Mouse (Mus musculus) heart, embryonic 12.5 days (tissue): ENCODE measurements around the gene Cptp. TPM values are rescaled to one million over a fixed set of nuclear protein-coding genes. Genes with fewer than 3 reads are reported as not detected.

Experiments
- ATAC-seq: fragments of 200-750 bp; cut with Nextera tagmentation; 2 replicates; pipeline ENCODE4 v1.8.0; 2017; ENCODE audit warnings: moderate TSS enrichment, moderate library complexity; ENCODE audit not compliant: insufficient number of reproducible peaks, low FRiP score
- H3K27ac ChIP-seq: fragments of 300-500 bp; sonication (generic); 2 replicates; pipeline ENCODE4 v1.5.1; 2016; ENCODE audit warnings: mild to moderate bottlenecking, moderate library complexity; ENCODE audit not compliant: poor library complexity, severe bottlenecking
- H3K27me3 ChIP-seq: fragments of 300-500 bp; sonication (generic); replicated peaks from 2 replicates; pipeline ENCODE4 v1.6.1; 2016; ENCODE audit warnings: mild to moderate bottlenecking, moderate library complexity
- H3K36me3 ChIP-seq: fragments of 300-500 bp; sonication (generic); 2 replicates; pipeline ENCODE4 v1.6.1; 2016; ENCODE audit warnings: mild to moderate bottlenecking, moderate library complexity
- H3K4me1 ChIP-seq: fragments of 300-500 bp; sonication (generic); replicated peaks from 2 replicates; pipeline ENCODE4 v1.6.1; 2016; ENCODE audit warnings: mild to moderate bottlenecking
- H3K4me2 ChIP-seq: fragments of 300-500 bp; sonication (generic); 2 replicates; pipeline ENCODE4 v1.6.1; 2016; ENCODE audit warnings: mild to moderate bottlenecking, moderate library complexity
- H3K4me3 ChIP-seq: fragments of 300-500 bp; sonication (generic); 2 replicates; pipeline ENCODE4 v1.5.1; 2016; ENCODE audit warnings: mild to moderate bottlenecking
- H3K9ac ChIP-seq: fragments of 300-500 bp; sonication (generic); 2 replicates; pipeline ENCODE4 v1.6.1; 2016; ENCODE audit warnings: mild to moderate bottlenecking, moderate library complexity
- H3K9me3 ChIP-seq: fragments of 300-500 bp; sonication (generic); replicated peaks from 2 replicates; pipeline ENCODE4 v1.6.1; 2016; ENCODE audit warnings: mild to moderate bottlenecking, moderate library complexity
- WGBS: fragments of 180-500 bp; shearing (Covaris S2); methylation state at CpG from one replicate; pipeline ENCODE4 v1.1.7; 2016; 5-methylcytosine and 5-hydroxymethylcytosine counted together
- polyA plus RNA-seq: library from polyadenylated mRNA; unstranded; fragments of >200 nt; fragmentation: Nextera tagmentation; extraction: Ambion mirVana; gene quantifications from 2 replicates; pipeline ENCODE4 v1.2.1, GENCODE M21; 2016

The Cptp gene
- polyA plus RNA-seq, 1 experiment from 2014 or later, result 9.2 TPM

- Histone ChIP-seq H3K36me3 (peaks cover 49% of the 10 kb centered on the region), H3K4me2 (no peak overlapping the region), H3K9me3 (no peaks in the 10 kb centered on the region), H3K27ac (no peak overlapping the region), H3K9ac (no peak overlapping the region), H3K4me3 (no peak overlapping the region), H3K27me3 (no peaks in the 10 kb centered on the region), H3K4me1 (peaks cover 11% of the 10 kb centered on the region)
- WGBS, result 87% methylated on average over 9 of the region's 9 CpGs
- ATAC-seq, result no peak
Measured at GRCm38 (mm10) chr4:155853421-155853820, 15.8 kb downstream of the Cptp start.

GRCm38 (mm10) chr4:155851951-155852411, 17.3 kb downstream of the Cptp start:
- Histone ChIP-seq H3K27me3 (no peaks in the 10 kb centered on the region), H3K9me3 (no peaks in the 10 kb centered on the region), H3K4me2 (no peak overlapping the region), H3K9ac (no peak overlapping the region), H3K4me3 (no peak overlapping the region), H3K4me1 (peaks cover 17% of the 10 kb centered on the region), H3K27ac (no peak overlapping the region), H3K36me3 (peaks cover 35% of the 10 kb centered on the region)
- no peak for ATAC-seq
- 81% methylated on average over 2 of the region's 2 CpGs for WGBS

GRCm38 (mm10) chr4:155851368-155851767, 17.9 kb downstream of the Cptp start:
- 88% methylated on average over 3 of the region's 3 CpGs for WGBS
- no peak for ATAC-seq
- Histone ChIP-seq H3K27ac (no peak overlapping the region), H3K9ac (no peak overlapping the region), H3K27me3 (no peaks in the 10 kb centered on the region), H3K4me2 (no peak overlapping the region), H3K4me3 (no peak overlapping the region), H3K9me3 (no peaks in the 10 kb centered on the region), H3K4me1 (peaks cover 22% of the 10 kb centered on the region), H3K36me3 (peaks cover 29% of the 10 kb centered on the region)

GRCm38 (mm10) chr4:155849792-155850451, 19.3 kb downstream of the Cptp start:
- Histone ChIP-seq H3K4me3 (no peak overlapping the region), H3K9me3 (no peaks in the 10 kb centered on the region), H3K36me3 (peaks cover 14% of the 10 kb centered on the region), H3K27ac (no peak overlapping the region), H3K9ac (no peak overlapping the region), H3K4me2 (no peak overlapping the region), H3K4me1 (peaks cover 23% of the 10 kb centered on the region), H3K27me3 (no peaks in the 10 kb centered on the region)
- WGBS, result 89% methylated on average over 3 of the region's 3 CpGs
- no peak for ATAC-seq

GRCm38 (mm10) chr4:155849391-155849790, 19.8 kb downstream of the Cptp start:
- Histone ChIP-seq H3K4me1 (peaks cover 23% of the 10 kb centered on the region), H3K27ac (no peak overlapping the region), H3K4me2 (no peak overlapping the region), H3K27me3 (no peaks in the 10 kb centered on the region), H3K9ac (no peak overlapping the region), H3K9me3 (no peaks in the 10 kb centered on the region), H3K36me3 (peaks cover 9% of the 10 kb centered on the region), H3K4me3 (no peak overlapping the region)
- WGBS, result 85% methylated on average over 2 of the region's 2 CpGs
- ATAC-seq, result no peak

- WGBS, result 64% methylated on average over 7 of the region's 7 CpGs
- ATAC-seq, result no peak
Measured at GRCm38 (mm10) chr4:155848434-155849095, 20.7 kb downstream of the Cptp start.

GRCm38 (mm10) chr4:155847591-155848352, 21.5 kb downstream of the Cptp start:
- WGBS, result 3% methylated on average over 68 of the region's 69 CpGs
- Histone ChIP-seq H3K9me3 (no peaks in the 10 kb centered on the region), H3K4me2 (peak overlapping the region; percentile 76), H3K36me3 (peaks cover 13% of the 10 kb centered on the region), H3K4me1 (peaks cover 23% of the 10 kb centered on the region), H3K9ac (peak overlapping the region; percentile 91), H3K27ac (peak overlapping the region; percentile 27), H3K4me3 (peak overlapping the region; percentile 90), H3K27me3 (no peaks in the 10 kb centered on the region)
- ATAC-seq, result peak; percentile 74

More at GRCm38 (mm10) chr4:155848434-155849095, 20.7 kb downstream of the Cptp start:
- no peaks in the 10 kb centered on the region for H3K27me3 ChIP-seq
- peak overlapping the region; percentile 76 for H3K4me2 ChIP-seq
- H3K4me3 ChIP-seq, result peak overlapping the region; percentile 90
- H3K9ac ChIP-seq, result peak overlapping the region; percentile 91
- no peaks in the 10 kb centered on the region for H3K9me3 ChIP-seq
- peaks cover 10% of the 10 kb centered on the region for H3K36me3 ChIP-seq
- H3K27ac ChIP-seq, result no peak overlapping the region
- H3K4me1 ChIP-seq, result peaks cover 23% of the 10 kb centered on the region

- Histone ChIP-seq H3K4me2 (peak within 1 kb of the TSS; percentile 76), H3K27me3 (no peaks in the 10 kb centered on the region), H3K27ac (peak within 1 kb of the TSS; percentile 27), H3K36me3 (peaks cover 18% of the 10 kb centered on the region), H3K9me3 (no peaks in the 10 kb centered on the region), H3K4me1 (peaks cover 23% of the 10 kb centered on the region), H3K9ac (peak within 1 kb of the TSS; percentile 91), H3K4me3 (peak within 1 kb of the TSS; percentile 90)
- WGBS, result 2% methylated on average over 63 of the region's 65 CpGs
- peak; percentile 93 for ATAC-seq
Measured at GRCm38 (mm10) chr4:155846871-155847578, 22.2 kb downstream of the Cptp start, which contains the start of gene Dvl1. TSS of gene Dvl1 (plus strand) at chr4:155847402.

GRCm38 (mm10) chr4:155843231-155843630, 26.0 kb downstream of the Cptp start:
- Histone ChIP-seq H3K9me3 (no peaks in the 10 kb centered on the region), H3K4me3 (no peak overlapping the region), H3K36me3 (peaks cover 23% of the 10 kb centered on the region), H3K27ac (no peak overlapping the region), H3K4me2 (no peak overlapping the region), H3K9ac (no peak overlapping the region), H3K27me3 (peaks cover 4% of the 10 kb centered on the region; the same call in 1 of the 2 replicates), H3K4me1 (peaks cover 46% of the 10 kb centered on the region)
- 85% methylated on average over 5 of the region's 5 CpGs for WGBS
- ATAC-seq, result no peak

GRCm38 (mm10) chr4:155841651-155842270, 27.5 kb downstream of the Cptp start:
- ATAC-seq, result no peak
- 0 out of 2 replicates have a peak overlapping the region, but pooled peaks have one; percentile 56 for H3K4me3 ChIP-seq
- no peak overlapping the region for H3K9ac ChIP-seq
- WGBS, result 43% methylated on average over 38 of the region's 38 CpGs
- H3K4me2 ChIP-seq, result peak overlapping the region; percentile 95
- peaks cover 4% of the 10 kb centered on the region; the same call in 1 of the 2 replicates for H3K27me3 ChIP-seq
- H3K9me3 ChIP-seq, result no peaks in the 10 kb centered on the region
- peaks cover 51% of the 10 kb centered on the region for H3K4me1 ChIP-seq
- peaks cover 23% of the 10 kb centered on the region for H3K36me3 ChIP-seq
- no peak overlapping the region for H3K27ac ChIP-seq
